Mouse (Mus musculus) heart, embryonic 16.5 days (tissue): Measurements from ENCODE around the gene Fam173a. TPM values are rescaled to one million over a fixed set of nuclear protein-coding genes. Genes with fewer than 3 reads are reported as not detected.

Experiments
- ATAC-seq: fragments of 200-750 bp; cut with Nextera tagmentation; replicated peaks from 2 replicates; pipeline ENCODE4 v1.8.0; 2017; ENCODE audit warnings: moderate number of reproducible peaks; ENCODE audit not compliant: insufficient read depth, low FRiP score; ENCODE audit errors: extremely low read depth
- H3K27ac ChIP-seq: fragments of 300-500 bp; sonication (generic); 2 replicates; pipeline ENCODE4 v1.5.1; 2014; ENCODE audit warnings: mild to moderate bottlenecking, low read length, control low read depth, moderate library complexity
- H3K27me3 ChIP-seq: fragments of 300-500 bp; sonication (generic); 2 replicates; pipeline ENCODE4 v1.6.1; 2014; ENCODE audit warnings: low read length, mixed read lengths; ENCODE audit not compliant: control insufficient read depth, insufficient read depth
- H3K36me3 ChIP-seq: fragments of 300-500 bp; sonication (generic); 2 replicates; pipeline ENCODE4 v1.6.1; 2014; ENCODE audit not compliant: control insufficient read depth, insufficient read depth
- H3K4me1 ChIP-seq: fragments of 300-500 bp; sonication (generic); 2 replicates; pipeline ENCODE4 v1.6.1; 2014; ENCODE audit warnings: low read length, mixed read lengths; ENCODE audit not compliant: control insufficient read depth, insufficient read depth
- H3K4me2 ChIP-seq: fragments of 300-500 bp; sonication (generic); 2 replicates; pipeline ENCODE4 v1.6.1; 2014; ENCODE audit warnings: low read depth, mild to moderate bottlenecking, control low read depth, low read length
- H3K4me3 ChIP-seq: fragments of 300-500 bp; sonication (generic); 2 replicates; pipeline ENCODE4 v1.5.1; 2014; ENCODE audit warnings: mild to moderate bottlenecking, control low read depth, low read length
- H3K9ac ChIP-seq: fragments of 300-500 bp; sonication (generic); 2 replicates; pipeline ENCODE4 v1.6.1; 2014; ENCODE audit warnings: low read length, control low read depth
- H3K9me3 ChIP-seq: fragments of 300-500 bp; sonication (generic); replicated peaks from 2 replicates; pipeline ENCODE4 v1.6.1; 2016; ENCODE audit warnings: low read length; ENCODE audit not compliant: control insufficient read depth
- WGBS: fragments of 180-500 bp; shearing (Covaris S2); extraction: QIAGEN DNeasy Blood & Tissue Kit; methylation state at CpG from one replicate; pipeline ENCODE4 v1.1.7; 2014; 5-methylcytosine and 5-hydroxymethylcytosine counted together
- polyA plus RNA-seq: library from polyadenylated mRNA; unstranded; fragments of >200 nt; fragmentation: Nextera tagmentation; extraction: Ambion mirVana; gene quantifications from 2 replicates; pipeline ENCODE4 v1.2.1, GENCODE M21; 2015

The Fam173a gene
- 65.1 and 68.9 TPM in 2 replicates for polyA plus RNA-seq

- under 1% methylated on average over 14 of the region's 14 CpGs for WGBS
- peak within 1 kb of the TSS; percentile 91 for H3K4me3 ChIP-seq
- no peaks in the 10 kb centered on the region for H3K9me3 ChIP-seq
- peak within 1 kb of the TSS; percentile 95 for H3K27ac ChIP-seq
- peak within 1 kb of the TSS; percentile 91 for H3K9ac ChIP-seq
- H3K36me3 ChIP-seq, result no peaks in the 10 kb centered on the region
- H3K4me2 ChIP-seq, result peak within 1 kb of the TSS; percentile 96
- no peaks in the 10 kb centered on the region for H3K27me3 ChIP-seq
- ATAC-seq, result peak; percentile 76
- H3K4me1 ChIP-seq, result peaks cover 31% of the 10 kb centered on the region
Measured at GRCm38 (mm10) chr17:25792615-25793014, at the start of gene Fam173a. Gene Fam173a, minus strand, starts transcription at chr17:25792901.

DNA sequence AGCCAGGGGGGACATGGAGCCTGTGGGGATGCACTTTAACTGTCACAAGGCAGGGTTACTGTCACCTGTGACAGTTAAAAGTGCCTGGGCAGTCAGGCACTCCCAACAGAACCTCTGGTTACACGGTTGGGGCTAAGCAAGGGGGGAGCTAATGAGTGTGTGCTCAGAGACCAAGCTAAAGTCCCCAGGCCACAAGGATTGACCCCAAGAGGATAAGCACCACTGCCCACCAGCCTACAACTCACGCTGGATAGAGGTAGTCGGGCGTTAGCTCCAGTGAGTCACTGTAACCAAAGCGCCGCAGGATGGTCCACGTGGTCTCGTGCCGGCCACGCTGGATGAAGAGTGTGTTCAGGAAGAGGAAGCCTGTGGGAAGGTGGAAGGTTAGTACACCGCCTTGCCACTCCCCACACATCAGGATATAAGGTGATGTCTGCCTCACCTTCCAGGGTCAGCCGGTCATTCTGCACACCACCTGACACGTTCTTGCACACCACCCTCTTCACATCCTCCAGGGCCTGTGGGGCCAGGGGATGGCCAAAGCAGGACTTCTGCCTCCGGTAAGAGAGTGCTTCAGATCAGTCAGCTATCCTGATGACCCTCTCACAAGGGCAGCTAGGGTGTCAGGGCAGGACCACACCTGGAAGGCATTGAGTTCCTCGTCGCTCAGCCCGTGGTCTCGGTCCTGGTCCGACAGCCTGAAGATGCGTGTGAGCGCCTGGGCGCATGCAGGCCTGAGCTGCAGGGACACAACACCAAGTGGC is 48.6 kb upstream of the Fam173a start, which contains the start of gene Gm20683:
TSS of gene Gm20683 (minus strand) at position 647 of the 764 bp plus-strand sequence.
- Histone ChIP-seq H3K27me3 (no peaks in the 10 kb centered on the region), H3K4me3 (no peak within 1 kb of the TSS), H3K9me3 (no peaks in the 10 kb centered on the region), H3K36me3 (peaks cover 35% of the 10 kb centered on the region), H3K27ac (no peak within 1 kb of the TSS), H3K4me1 (peaks cover 23% of the 10 kb centered on the region), H3K4me2 (no peak within 1 kb of the TSS), H3K9ac (no peak within 1 kb of the TSS)
- no peak for ATAC-seq
- WGBS, result 90% methylated on average over 22 of the region's 22 CpGs

DNA sequence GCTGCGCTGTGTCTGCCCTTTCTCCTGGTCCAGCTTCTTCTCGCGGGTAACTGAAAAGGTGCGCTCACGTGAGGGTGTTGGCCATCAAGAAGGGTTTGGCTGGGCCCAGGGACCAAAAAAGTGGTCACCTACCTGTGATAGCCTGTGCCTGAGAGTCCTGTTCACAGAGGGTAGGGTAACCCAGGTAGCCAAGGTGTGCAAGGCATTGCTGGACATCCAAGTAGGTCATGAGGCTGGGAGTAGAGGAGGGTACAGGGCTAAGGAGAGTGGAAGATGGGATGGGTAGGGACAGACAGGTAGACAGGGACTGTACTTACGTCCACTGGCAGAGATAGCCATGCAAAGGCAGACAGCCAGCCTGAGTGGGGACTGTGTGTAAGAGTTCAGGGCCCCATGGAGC is 47.8 kb upstream of the Fam173a start:
- H3K9me3 ChIP-seq, result no peaks in the 10 kb centered on the region
- ATAC-seq, result no peak
- H3K4me3 ChIP-seq, result no peak overlapping the region
- no peaks in the 10 kb centered on the region for H3K27me3 ChIP-seq
- no peak overlapping the region for H3K4me2 ChIP-seq
- H3K9ac ChIP-seq, result no peak overlapping the region
- 98% methylated on average over 6 of the region's 6 CpGs for WGBS
- no peak overlapping the region for H3K27ac ChIP-seq
- H3K4me1 ChIP-seq, result peaks cover 30% of the 10 kb centered on the region
- H3K36me3 ChIP-seq, result peaks cover 35% of the 10 kb centered on the region

GRCm38 (mm10) chr17:25839455-25840235 is 46.9 kb upstream of the Fam173a start:
- ATAC-seq, result no peak
- Histone ChIP-seq H3K4me2 (no peak overlapping the region), H3K9me3 (no peaks in the 10 kb centered on the region), H3K4me3 (no peak overlapping the region), H3K9ac (no peak overlapping the region), H3K27me3 (no peaks in the 10 kb centered on the region), H3K4me1 (peaks cover 35% of the 10 kb centered on the region), H3K36me3 (peaks cover 35% of the 10 kb centered on the region), H3K27ac (no peak overlapping the region)
- WGBS, result 81% methylated on average over 14 of the region's 14 CpGs

DNA sequence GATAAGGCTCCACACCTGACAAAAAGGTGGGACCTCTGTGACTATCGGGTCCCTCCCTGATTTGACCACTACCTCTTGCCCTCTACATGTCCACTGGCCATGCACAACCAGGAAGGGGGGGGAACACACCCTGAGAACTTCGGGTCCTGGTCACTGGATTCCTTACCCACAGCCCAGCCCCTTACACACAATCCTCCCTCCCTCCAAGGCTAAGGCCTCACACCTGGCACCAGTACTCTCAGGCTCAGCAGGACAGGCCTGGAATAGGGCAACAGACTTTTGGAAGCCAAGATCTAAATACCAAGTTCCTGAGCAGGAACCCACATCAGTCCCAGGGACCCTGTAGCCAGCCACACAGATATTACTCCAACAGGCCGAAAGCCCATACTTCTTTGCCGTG is 46.2 kb upstream of the Fam173a start:
- Histone ChIP-seq H3K27ac (no peak overlapping the region), H3K9me3 (no peaks in the 10 kb centered on the region), H3K27me3 (no peaks in the 10 kb centered on the region), H3K4me3 (no peak overlapping the region), H3K4me2 (no peak overlapping the region), H3K36me3 (peaks cover 35% of the 10 kb centered on the region), H3K4me1 (peaks cover 40% of the 10 kb centered on the region), H3K9ac (no peak overlapping the region)
- no peak for ATAC-seq
- WGBS, result 85% methylated on average over 4 of the region's 4 CpGs

GRCm38 (mm10) chr17:25837533-25837932 is 44.8 kb upstream of the Fam173a start:
- Histone ChIP-seq H3K4me2 (peak overlapping the region; percentile 77; the same call in 1 of the 2 replicates), H3K9me3 (no peaks in the 10 kb centered on the region), H3K9ac (no peak overlapping the region; the same call in 1 of the 2 replicates), H3K36me3 (peaks cover 35% of the 10 kb centered on the region), H3K27ac (peak overlapping the region; percentile 66), H3K4me1 (peaks cover 35% of the 10 kb centered on the region), H3K4me3 (no peak overlapping the region), H3K27me3 (no peaks in the 10 kb centered on the region)
- no peak for ATAC-seq
- 36% methylated on average over 3 of the region's 3 CpGs for WGBS

- H3K27me3 ChIP-seq, result no peaks in the 10 kb centered on the region
- H3K4me2 ChIP-seq, result peak within 1 kb of the TSS; percentile 77
- H3K27ac ChIP-seq, result peak within 1 kb of the TSS; percentile 66
- ATAC-seq, result 0 out of 2 replicates have a peak, but pooled peaks have one; percentile 2
- H3K36me3 ChIP-seq, result peaks cover 30% of the 10 kb centered on the region
- WGBS, result under 1% methylated on average over 21 of the region's 29 CpGs
- H3K4me3 ChIP-seq, result peak within 1 kb of the TSS; percentile 43
- H3K4me1 ChIP-seq, result peaks cover 36% of the 10 kb centered on the region
- H3K9ac ChIP-seq, result peak within 1 kb of the TSS; percentile 77
- H3K9me3 ChIP-seq, result no peaks in the 10 kb centered on the region
Measured at GRCm38 (mm10) chr17:25837076-25837410, 44.3 kb upstream of the Fam173a start, which contains the start of gene Rhbdl1. Gene Rhbdl1, minus strand, starts transcription at chr17:25837295.

- peaks cover 28% of the 10 kb centered on the region for H3K36me3 ChIP-seq
- peak overlapping the region; percentile 77 for H3K9ac ChIP-seq
- peak overlapping the region; percentile 66 for H3K27ac ChIP-seq
- no peaks in the 10 kb centered on the region for H3K27me3 ChIP-seq
- 23% methylated on average over 22 of the region's 23 CpGs for WGBS
- peak overlapping the region; percentile 43 for H3K4me3 ChIP-seq
- peaks cover 41% of the 10 kb centered on the region for H3K4me1 ChIP-seq
- peak overlapping the region; percentile 77 for H3K4me2 ChIP-seq
- ATAC-seq, result no peak
- no peaks in the 10 kb centered on the region for H3K9me3 ChIP-seq
Measured at GRCm38 (mm10) chr17:25836397-25837075, 43.8 kb upstream of the Fam173a start.
